Mouse (Mus musculus) cerebellum, adult 2 months (tissue): ENCODE results near the gene Eps15l1. TPM values are rescaled to one million over a fixed set of nuclear protein-coding genes. Genes with fewer than 3 reads are reported as not detected.

Source experiments
- DNase-seq, 2 experiments: peaks; one replicate each; pipeline ENCODE4 v3.0.0; 2021
- H3K27ac ChIP-seq: fragments of 200-500 bp; 2 replicates; pipeline ENCODE4 v1.5.1; 2012; ENCODE audit warnings: low read length, control low read depth, inconsistent platforms; ENCODE audit not compliant: insufficient read depth
- H3K27me3 ChIP-seq: fragments of 200-500 bp; 2 replicates; pipeline ENCODE4 v1.6.1; 2012; ENCODE audit warnings: inconsistent platforms, mild to moderate bottlenecking, low read length, moderate library complexity; ENCODE audit not compliant: control insufficient read depth, insufficient read depth
- H3K4me1 ChIP-seq: fragments of 200-500 bp; 2 replicates; pipeline ENCODE4 v1.6.1; 2011; ENCODE audit warnings: low read length; ENCODE audit not compliant: control insufficient read depth, insufficient read depth
- H3K4me3 ChIP-seq: fragments of 200-500 bp; replicated peaks from 2 replicates; pipeline ENCODE3; 2011; ENCODE audit warnings: mild to moderate bottlenecking, low read depth, low read length, control low read depth; ENCODE audit not compliant: insufficient read depth
- CTCF ChIP-seq: fragments of 200-500 bp; IDR thresholded peaks from 2 replicates; pipeline ENCODE4 v1.5.1; 2011; ENCODE audit warnings: low read depth, mild to moderate bottlenecking, control low read depth, low read length, moderate library complexity, borderline replicate concordance; ENCODE audit not compliant: insufficient read depth
- POLR2A ChIP-seq: fragments of 200-500 bp; IDR thresholded peaks from 2 replicates; pipeline ENCODE4 v1.6.1; 2011; ENCODE audit warnings: low read length, control low read depth, borderline replicate concordance; ENCODE audit not compliant: insufficient read depth
- WGBS: fragments of 180-500 bp; shearing (Covaris S2); methylation state at CpG from one replicate; pipeline ENCODE4 v1.1.7; 2018; 5-methylcytosine and 5-hydroxymethylcytosine counted together
- polyA plus RNA-seq: library from polyadenylated mRNA; depleted of rRNA; stranded (reverse); fragments of >200 nt; gene quantifications from 2 replicates; pipeline ENCODE4 v1.2.3, GENCODE M21; 2012

Gene Eps15l1
- polyA plus RNA-seq, 1 experiment: 74.4 TPM

- no peak for DNase-seq
- H3K27me3 ChIP-seq: no peaks in the 10 kb centered on the region
- H3K4me3 ChIP-seq: no peak overlapping the region
- TF ChIP-seq POLR2A (no peak), CTCF (no peak)
- 90% methylated on average over 3 of the region's 3 CpGs for WGBS
- no peaks in the 10 kb centered on the region for H3K4me1 ChIP-seq
- no peak overlapping the region for H3K27ac ChIP-seq
Observed at GRCm38 (mm10) chr8:72457806-72458205, 36.5 kb upstream of the Eps15l1 start.

GRCm38 (mm10) chr8:72455317-72455716 is 34.1 kb upstream of the Eps15l1 start:
- Histone ChIP-seq H3K4me3 (no peak overlapping the region), H3K27me3 (no peaks in the 10 kb centered on the region), H3K4me1 (no peaks in the 10 kb centered on the region), H3K27ac (no peak overlapping the region)
- DNase-seq: no peak
- 87% methylated on average over 4 of the region's 4 CpGs for WGBS
- TF ChIP-seq POLR2A (no peak), CTCF (no peak)

- Histone ChIP-seq H3K4me1 (no peaks in the 10 kb centered on the region), H3K27ac (no peak overlapping the region), H3K27me3 (no peaks in the 10 kb centered on the region), H3K4me3 (no peak overlapping the region)
- TF ChIP-seq POLR2A (no peak), CTCF (no peak)
- no peak for DNase-seq
- WGBS: 98% methylated on average over 2 of the region's 2 CpGs
Observed at GRCm38 (mm10) chr8:72453904-72454303, 32.6 kb upstream of the Eps15l1 start.

GRCm38 (mm10) chr8:72451516-72451915 is 30.3 kb upstream of the Eps15l1 start:
- H3K4me1 ChIP-seq: no peaks in the 10 kb centered on the region
- WGBS: 90% methylated on average over 8 of the region's 8 CpGs
- no peaks in the 10 kb centered on the region for H3K27me3 ChIP-seq
- no peak overlapping the region for H3K4me3 ChIP-seq
- DNase-seq: no peak
- no peak overlapping the region for H3K27ac ChIP-seq
- no peak for TF ChIP-seq POLR2A
- no peak for TF ChIP-seq CTCF

GRCm38 (mm10) chr8:72445071-72445470 is 23.8 kb upstream of the Eps15l1 start:
- no peak for DNase-seq
- Histone ChIP-seq H3K4me1 (no peaks in the 10 kb centered on the region), H3K27ac (no peak overlapping the region), H3K27me3 (no peaks in the 10 kb centered on the region), H3K4me3 (no peak overlapping the region)
- TF ChIP-seq CTCF (no peak), POLR2A (no peak)
- WGBS: 81% methylated on average over 6 of the region's 6 CpGs

GRCm38 (mm10) chr8:72443994-72444350 is 22.7 kb upstream of the Eps15l1 start:
- TF ChIP-seq POLR2A: no peak
- no peak for TF ChIP-seq CTCF
- H3K27me3 ChIP-seq: no peaks in the 10 kb centered on the region
- 38% methylated on average over 6 of the region's 6 CpGs for WGBS
- peak overlapping the region; percentile 72 for H3K4me3 ChIP-seq
- peak overlapping the region; percentile 39; the same call in 1 of the 2 replicates for H3K27ac ChIP-seq
- no peaks in the 10 kb centered on the region for H3K4me1 ChIP-seq
- DNase-seq: no peak

- peak; percentile 98 to 99 for DNase-seq
- 5% methylated on average over 34 of the region's 34 CpGs for WGBS
- Histone ChIP-seq H3K4me3 (peak within 1 kb of the TSS; percentile 73), H3K27me3 (no peaks in the 10 kb centered on the region), H3K4me1 (no peaks in the 10 kb centered on the region), H3K27ac (peak within 1 kb of the TSS; percentile 39; the same call in 1 of the 2 replicates)
- TF ChIP-seq POLR2A (peak; percentile 45; the same call in 1 of the 2 replicates), CTCF (no peak)
Observed at GRCm38 (mm10) chr8:72443338-72443993, 22.2 kb upstream of the Eps15l1 start, which contains the start of the genes Calr3 and 1700030K09Rik. Gene Calr3 (minus strand): TSS chr8:72443870. Gene 1700030K09Rik (plus strand): TSS chr8:72443880.

GRCm38 (mm10) chr8:72438248-72439015 is 17.2 kb upstream of the Eps15l1 start:
- Histone ChIP-seq H3K27me3 (no peaks in the 10 kb centered on the region), H3K4me1 (no peaks in the 10 kb centered on the region), H3K4me3 (no peak overlapping the region), H3K27ac (no peak overlapping the region)
- DNase-seq: no peak
- TF ChIP-seq CTCF: no peak
- 53% methylated on average over 8 of the region's 8 CpGs for WGBS
